Mouse (Mus musculus): ENCODE measurements around the gene Trpm3. TPM values are rescaled to one million over a fixed set of nuclear protein-coding genes. Genes with fewer than 3 reads are reported as not detected.

Gene Trpm3
- polyA plus RNA-seq, 1 experiment from 2014 or later = 4.9 TPM

DNA sequence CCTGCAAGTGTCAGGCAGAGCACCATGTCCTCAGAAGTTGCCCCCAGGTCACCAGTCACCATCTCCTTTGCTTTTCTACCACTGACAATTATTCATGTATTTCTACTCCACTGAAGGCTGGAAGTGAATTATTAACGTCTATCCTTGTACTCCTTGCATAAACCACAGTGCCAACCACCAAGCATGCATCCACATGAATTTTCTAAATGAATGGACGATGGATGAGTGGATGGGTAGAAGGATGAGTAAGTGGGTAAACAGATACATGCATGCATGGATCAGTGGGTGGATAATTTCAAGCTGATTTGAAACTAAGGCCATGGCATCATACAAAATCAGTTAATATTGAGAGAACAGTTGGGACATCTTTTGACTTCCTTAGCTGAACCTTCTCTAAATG, 644.9 kb downstream of the Trpm3 start:
- no peak overlapping the region for H3K4me3 ChIP-seq (ENCODE audit: low read depth, low read length)
- DNase-seq (ENCODE audit: low spot score) = no peak
- no peak overlapping the region for H3K27ac ChIP-seq (replicated peaks; ENCODE audit: low read depth, low read length)
- no peaks in the 10 kb centered on the region for H3K27me3 ChIP-seq (ENCODE audit: control insufficient read depth, insufficient read depth, low read length)
- no peak for ATAC-seq (replicated peaks; ENCODE audit: insufficient number of reproducible peaks, low FRiP score, low TSS enrichment, low read depth)
- no peaks in the 10 kb centered on the region for H3K36me3 ChIP-seq (replicated peaks; ENCODE audit: control insufficient read depth, insufficient read depth, low read depth, low read length)
- no peaks in the 10 kb centered on the region for H3K4me1 ChIP-seq (ENCODE audit: control insufficient read depth, insufficient read depth, low read length)
- no peak overlapping the region for H3K4me2 ChIP-seq (ENCODE audit: low read depth, low read length)
- no peaks in the 10 kb centered on the region for H3K9me3 ChIP-seq (replicated peaks; ENCODE audit: control insufficient read depth, low read length)
- H3K9ac ChIP-seq (replicated peaks; ENCODE audit: low read length) = no peak overlapping the region
- WGBS = 86% methylated on average over 2 of the region's 2 CpGs

DNA sequence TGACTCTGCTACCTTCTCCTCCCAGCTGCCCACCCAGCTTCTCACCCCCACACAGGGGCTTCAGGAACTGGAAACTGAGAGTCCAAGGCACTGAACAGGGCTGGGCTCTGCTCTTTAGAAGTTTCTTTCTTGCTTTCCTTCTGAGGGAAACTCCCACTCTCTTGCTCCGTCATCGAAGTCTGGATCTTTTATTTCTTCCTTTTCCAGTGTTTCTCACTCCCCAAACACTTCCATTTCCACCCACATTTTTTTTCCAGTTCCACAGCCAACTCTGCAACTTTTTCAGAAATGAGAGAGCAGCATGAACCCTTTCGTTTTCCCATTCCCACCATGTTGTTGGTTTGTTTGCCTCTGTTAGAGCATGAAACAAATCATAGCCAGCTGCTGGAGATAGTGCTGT, 650.9 kb downstream of the Trpm3 start:
- ATAC-seq (replicated peaks; ENCODE audit: insufficient number of reproducible peaks, low FRiP score, low TSS enrichment, low read depth) (no peak), DNase-seq (ENCODE audit: low spot score) (no peak)
- no peak overlapping the region for H3K4me2 ChIP-seq (ENCODE audit: low read depth, low read length)
- no peaks in the 10 kb centered on the region for H3K36me3 ChIP-seq (replicated peaks; ENCODE audit: control insufficient read depth, insufficient read depth, low read depth, low read length)
- no peaks in the 10 kb centered on the region for H3K4me1 ChIP-seq (ENCODE audit: control insufficient read depth, insufficient read depth, low read length)
- H3K4me3 ChIP-seq (ENCODE audit: low read depth, low read length) = no peak overlapping the region
- H3K27ac ChIP-seq (replicated peaks; ENCODE audit: low read depth, low read length) = no peak overlapping the region
- 93% methylated on average over 3 of the region's 3 CpGs for WGBS
- H3K27me3 ChIP-seq (ENCODE audit: control insufficient read depth, insufficient read depth, low read length) = no peaks in the 10 kb centered on the region
- no peaks in the 10 kb centered on the region for H3K9me3 ChIP-seq (replicated peaks; ENCODE audit: control insufficient read depth, low read length)
- no peak overlapping the region for H3K9ac ChIP-seq (replicated peaks; ENCODE audit: low read length)

DNA sequence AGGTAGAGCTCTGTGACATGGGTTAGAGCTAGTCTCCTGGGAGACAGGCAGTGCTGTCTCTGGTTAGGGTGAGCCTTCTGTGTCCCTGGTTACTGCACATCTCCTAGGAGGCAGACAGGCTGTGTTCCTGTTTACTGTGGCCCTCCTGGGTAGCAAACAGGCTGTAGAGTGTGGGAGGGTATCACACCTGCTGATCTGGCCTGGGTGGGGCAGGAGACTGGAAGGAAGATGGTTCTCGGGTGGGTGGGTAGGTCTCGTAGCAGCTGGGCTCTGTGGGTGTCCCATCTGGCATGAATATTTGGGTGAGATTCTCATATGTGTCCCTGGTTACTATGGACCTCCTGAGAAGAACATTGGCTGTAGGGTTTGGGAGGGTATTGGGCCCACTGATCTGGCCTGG, 658.1 kb downstream of the Trpm3 start:
- H3K9me3 ChIP-seq (replicated peaks; ENCODE audit: control insufficient read depth, low read length) = no peaks in the 10 kb centered on the region
- H3K4me1 ChIP-seq (ENCODE audit: control insufficient read depth, insufficient read depth, low read length) = no peaks in the 10 kb centered on the region
- H3K27ac ChIP-seq (replicated peaks; ENCODE audit: low read depth, low read length) = no peak overlapping the region
- no peak for ATAC-seq (replicated peaks; ENCODE audit: insufficient number of reproducible peaks, low FRiP score, low TSS enrichment, low read depth)
- no peak overlapping the region for H3K4me2 ChIP-seq (ENCODE audit: low read depth, low read length)
- H3K4me3 ChIP-seq (ENCODE audit: low read depth, low read length) = no peak overlapping the region
- H3K9ac ChIP-seq (replicated peaks; ENCODE audit: low read length) = no peak overlapping the region
- H3K27me3 ChIP-seq (ENCODE audit: control insufficient read depth, insufficient read depth, low read length) = no peaks in the 10 kb centered on the region
- DNase-seq (ENCODE audit: low spot score) = no peak
- H3K36me3 ChIP-seq (replicated peaks; ENCODE audit: control insufficient read depth, insufficient read depth, low read depth, low read length) = no peaks in the 10 kb centered on the region
- 94% methylated on average over 2 of the region's 2 CpGs for WGBS

DNA sequence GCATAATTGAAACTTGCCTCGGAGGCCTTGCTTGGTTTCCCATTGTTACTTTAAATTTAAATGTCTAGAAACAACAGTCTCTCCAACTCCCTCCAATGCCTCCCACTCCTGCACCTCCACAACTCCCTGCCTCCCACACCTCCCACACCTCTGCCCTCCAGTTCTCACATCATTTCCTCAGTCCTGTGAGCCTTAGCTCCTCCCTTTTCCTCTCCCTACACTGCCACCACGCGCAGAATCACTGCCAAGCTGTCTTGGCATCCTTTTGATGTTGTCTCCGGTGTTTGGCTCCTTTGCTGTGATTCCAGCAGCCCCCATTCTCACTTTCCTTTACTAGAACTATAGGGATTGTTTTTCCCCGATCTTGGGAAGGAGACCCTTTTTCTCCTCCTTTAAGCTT, 661.6 kb downstream of the Trpm3 start:
- H3K4me2 ChIP-seq (ENCODE audit: low read depth, low read length) = no peak overlapping the region
- no peaks in the 10 kb centered on the region for H3K4me1 ChIP-seq (ENCODE audit: control insufficient read depth, insufficient read depth, low read length)
- 37% methylated on average over 5 of the region's 5 CpGs for WGBS
- H3K9ac ChIP-seq (replicated peaks; ENCODE audit: low read length) = no peak overlapping the region
- DNase-seq (ENCODE audit: low spot score) (no peak), ATAC-seq (replicated peaks; ENCODE audit: insufficient number of reproducible peaks, low FRiP score, low TSS enrichment, low read depth) (no peak)
- no peaks in the 10 kb centered on the region for H3K36me3 ChIP-seq (replicated peaks; ENCODE audit: control insufficient read depth, insufficient read depth, low read depth, low read length)
- H3K9me3 ChIP-seq (replicated peaks; ENCODE audit: control insufficient read depth, low read length) = no peaks in the 10 kb centered on the region
- no peaks in the 10 kb centered on the region for H3K27me3 ChIP-seq (ENCODE audit: control insufficient read depth, insufficient read depth, low read length)
- no peak overlapping the region for H3K4me3 ChIP-seq (ENCODE audit: low read depth, low read length)
- H3K27ac ChIP-seq (replicated peaks; ENCODE audit: low read depth, low read length) = no peak overlapping the region

DNA sequence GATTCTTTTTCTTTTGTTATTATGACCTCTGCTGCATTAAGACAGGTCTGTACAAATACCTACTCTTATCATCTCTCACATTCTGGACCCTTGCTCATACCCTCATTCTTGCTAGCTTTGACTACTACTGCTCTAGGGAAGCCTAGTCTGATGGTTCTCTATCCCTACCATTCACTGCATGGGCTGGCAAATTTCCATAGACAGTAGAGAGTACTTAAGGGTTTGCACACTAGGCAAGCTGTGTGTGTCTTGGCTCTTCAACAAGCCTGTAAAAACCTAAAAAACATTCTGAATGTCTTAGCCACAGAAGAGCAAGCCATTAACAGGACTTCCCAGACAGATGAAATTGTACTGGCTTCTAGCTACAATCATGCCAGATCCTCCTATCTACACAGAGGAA, 664.5 kb downstream of the Trpm3 start:
- ATAC-seq (replicated peaks; ENCODE audit: insufficient number of reproducible peaks, low FRiP score, low TSS enrichment, low read depth) (no peak), DNase-seq (ENCODE audit: low spot score) (no peak)
- Histone ChIP-seq H3K27me3 (ENCODE audit: control insufficient read depth, insufficient read depth, low read length) (no peaks in the 10 kb centered on the region), H3K9ac (replicated peaks; ENCODE audit: low read length) (no peak overlapping the region), H3K36me3 (replicated peaks; ENCODE audit: control insufficient read depth, insufficient read depth, low read depth, low read length) (no peaks in the 10 kb centered on the region), H3K9me3 (replicated peaks; ENCODE audit: control insufficient read depth, low read length) (no peaks in the 10 kb centered on the region), H3K4me3 (ENCODE audit: low read depth, low read length) (no peak overlapping the region), H3K4me1 (ENCODE audit: control insufficient read depth, insufficient read depth, low read length) (no peaks in the 10 kb centered on the region), H3K27ac (replicated peaks; ENCODE audit: low read depth, low read length) (no peak overlapping the region), H3K4me2 (ENCODE audit: low read depth, low read length) (no peak overlapping the region)

DNA sequence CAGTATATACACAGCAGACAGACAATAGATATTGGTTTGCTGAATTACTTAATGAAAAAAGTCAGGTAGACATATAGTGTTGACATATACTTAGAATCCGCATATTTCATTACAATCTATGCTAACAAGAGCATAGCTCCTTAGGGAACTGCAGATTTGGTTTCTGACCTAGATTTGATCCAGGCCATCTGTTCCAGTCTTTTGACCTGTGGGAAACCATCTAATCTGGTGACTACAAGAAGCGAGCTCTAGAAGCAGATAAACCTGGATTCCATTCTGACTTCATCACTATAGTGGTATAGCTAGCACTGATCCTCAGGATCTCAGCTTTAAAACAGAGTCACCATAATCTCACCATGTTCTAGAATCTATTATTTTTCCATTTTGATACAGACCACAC, 665.5 kb downstream of the Trpm3 start:
- ATAC-seq (replicated peaks; ENCODE audit: insufficient number of reproducible peaks, low FRiP score, low TSS enrichment, low read depth) (no peak), DNase-seq (ENCODE audit: low spot score) (no peak)
- Histone ChIP-seq H3K4me3 (ENCODE audit: low read depth, low read length) (no peak overlapping the region), H3K27me3 (ENCODE audit: control insufficient read depth, insufficient read depth, low read length) (no peaks in the 10 kb centered on the region), H3K9ac (replicated peaks; ENCODE audit: low read length) (no peak overlapping the region), H3K36me3 (replicated peaks; ENCODE audit: control insufficient read depth, insufficient read depth, low read depth, low read length) (no peaks in the 10 kb centered on the region), H3K4me1 (ENCODE audit: control insufficient read depth, insufficient read depth, low read length) (no peaks in the 10 kb centered on the region), H3K9me3 (replicated peaks; ENCODE audit: control insufficient read depth, low read length) (no peaks in the 10 kb centered on the region), H3K4me2 (ENCODE audit: low read depth, low read length) (no peak overlapping the region), H3K27ac (replicated peaks; ENCODE audit: low read depth, low read length) (no peak overlapping the region)
- WGBS = 79% methylated on average over 2 of the region's 2 CpGs

DNA sequence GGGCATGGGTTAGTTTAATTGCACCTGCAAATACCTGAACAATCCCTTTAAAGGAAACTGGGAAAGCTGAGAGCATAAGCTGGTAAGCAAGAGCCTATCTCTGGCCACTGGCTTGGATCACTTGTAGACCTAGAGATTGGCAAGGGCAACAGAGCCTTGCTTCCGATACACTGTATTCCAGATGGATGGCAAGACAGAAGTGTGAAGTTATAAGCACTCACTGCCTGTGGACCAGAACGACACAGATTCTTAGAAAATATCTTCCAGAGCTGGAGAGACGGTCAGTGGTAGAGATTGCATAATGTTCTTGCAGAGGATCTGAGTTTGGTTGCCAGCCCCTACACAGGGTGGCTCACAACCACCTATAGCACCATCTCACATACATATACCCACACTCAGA, 671.4 kb downstream of the Trpm3 start:
- Histone ChIP-seq H3K4me1 (ENCODE audit: control insufficient read depth, insufficient read depth, low read length) (no peaks in the 10 kb centered on the region), H3K4me2 (ENCODE audit: low read depth, low read length) (no peak overlapping the region), H3K9me3 (replicated peaks; ENCODE audit: control insufficient read depth, low read length) (no peaks in the 10 kb centered on the region; the same call in 1 of the 2 replicates), H3K27me3 (ENCODE audit: control insufficient read depth, insufficient read depth, low read length) (no peaks in the 10 kb centered on the region), H3K9ac (replicated peaks; ENCODE audit: low read length) (no peak overlapping the region), H3K4me3 (ENCODE audit: low read depth, low read length) (no peak overlapping the region), H3K27ac (replicated peaks; ENCODE audit: low read depth, low read length) (no peak overlapping the region), H3K36me3 (replicated peaks; ENCODE audit: control insufficient read depth, insufficient read depth, low read depth, low read length) (no peaks in the 10 kb centered on the region)
- no peak for ATAC-seq (replicated peaks; ENCODE audit: insufficient number of reproducible peaks, low FRiP score, low TSS enrichment, low read depth)
- WGBS = 89% methylated on average over 3 of the region's 3 CpGs
- no peak for DNase-seq (ENCODE audit: low spot score)

DNA sequence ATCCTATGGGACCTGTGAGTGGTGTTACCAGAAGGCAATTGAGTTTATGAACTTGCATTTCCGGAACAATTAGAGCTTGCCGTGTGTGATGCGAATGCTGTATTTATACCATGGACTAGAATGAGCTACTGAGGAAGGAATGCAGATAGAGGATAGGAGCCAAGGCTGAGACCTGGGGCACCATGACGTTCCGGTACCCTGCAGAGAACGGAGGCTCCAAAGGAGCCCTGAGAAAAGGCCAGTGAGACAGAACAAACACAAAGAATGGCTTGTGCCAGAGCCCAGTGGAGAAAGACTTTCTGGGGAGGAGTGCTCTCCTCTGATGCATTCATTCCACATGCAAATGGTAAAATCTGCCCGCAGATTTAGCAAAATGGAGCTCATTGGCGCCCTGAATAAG, 682.9 kb downstream of the Trpm3 start:
- no peak overlapping the region for H3K4me3 ChIP-seq (ENCODE audit: low read depth, low read length)
- H3K4me2 ChIP-seq (ENCODE audit: low read depth, low read length) = no peak overlapping the region
- no peaks in the 10 kb centered on the region for H3K27me3 ChIP-seq (ENCODE audit: control insufficient read depth, insufficient read depth, low read length)
- no peak overlapping the region for H3K9ac ChIP-seq (replicated peaks; ENCODE audit: low read length)
- ATAC-seq (replicated peaks; ENCODE audit: insufficient number of reproducible peaks, low FRiP score, low TSS enrichment, low read depth) = no peak
- H3K36me3 ChIP-seq (replicated peaks; ENCODE audit: control insufficient read depth, insufficient read depth, low read depth, low read length) = no peaks in the 10 kb centered on the region
- H3K4me1 ChIP-seq (ENCODE audit: control insufficient read depth, insufficient read depth, low read length) = peaks cover 3% of the 10 kb centered on the region; the same call in 1 of the 2 replicates
- no peak for DNase-seq (ENCODE audit: low spot score)
- H3K27ac ChIP-seq (replicated peaks; ENCODE audit: low read depth, low read length) = no peak overlapping the region
- no peaks in the 10 kb centered on the region for H3K9me3 ChIP-seq (replicated peaks; ENCODE audit: control insufficient read depth, low read length)
- WGBS = 72% methylated on average over 8 of the region's 8 CpGs

Data from embryonic facial prominence, embryonic 11.5 days (tissue).